Mouse (Mus musculus) olfactory bulb, adult 2 months (tissue): ENCODE results near the gene Adgrg5.

Experiments
- CTCF ChIP-seq: fragments of 200-500 bp; IDR thresholded peaks from 2 replicates; pipeline ENCODE4 v1.5.1; 2012; ENCODE audit warnings: low read depth, mild to moderate bottlenecking, low read length, moderate library complexity; ENCODE audit not compliant: insufficient read depth
- POLR2A ChIP-seq: fragments of 200-500 bp; IDR thresholded peaks from 2 replicates; pipeline ENCODE4 v1.6.1; 2012; ENCODE audit warnings: mild to moderate bottlenecking, low read depth, low read length, moderate library complexity; ENCODE audit not compliant: insufficient read depth

GRCm38 (mm10) chr8:94954368-94954737 is 30.9 kb downstream of the Adgrg5 start:
- no peak for TF ChIP-seq POLR2A
- no peak for TF ChIP-seq CTCF
